Mouse (Mus musculus) limb, embryonic 12.5 days (tissue): ENCODE data around the gene Vhl. TPM values are rescaled to one million over a fixed set of nuclear protein-coding genes. Genes with fewer than 3 reads are reported as not detected.
"Not testable (repeated sequence)": the region's sequence is repeated elsewhere in the genome, so short reads cannot be mapped to it uniquely, and the experiment has no call there.

Source experiments
- ATAC-seq: fragments of 200-750 bp; cut with Nextera tagmentation; 2 replicates; pipeline ENCODE4 v1.8.0; 2017; ENCODE audit warnings: low read depth, moderate TSS enrichment; ENCODE audit not compliant: insufficient number of reproducible peaks, insufficient read depth, low FRiP score, low TSS enrichment
- H3K27ac ChIP-seq: fragments of 300-500 bp; sonication (generic); 2 replicates; pipeline ENCODE4 v1.5.1; 2016; ENCODE audit warnings: mild to moderate bottlenecking, moderate library complexity
- H3K27me3 ChIP-seq: fragments of 300-500 bp; sonication (generic); 2 replicates; pipeline ENCODE4 v1.6.1; 2016; ENCODE audit warnings: mild to moderate bottlenecking, moderate library complexity
- H3K36me3 ChIP-seq: fragments of 300-500 bp; sonication (generic); 2 replicates; pipeline ENCODE4 v1.6.1; 2016; ENCODE audit warnings: mild to moderate bottlenecking, moderate library complexity
- H3K4me1 ChIP-seq: fragments of 300-500 bp; sonication (generic); replicated peaks from 2 replicates; pipeline ENCODE4 v1.6.1; 2016
- H3K4me2 ChIP-seq: fragments of 300-500 bp; sonication (generic); 2 replicates; pipeline ENCODE4 v1.6.1; 2016; ENCODE audit warnings: mild to moderate bottlenecking, moderate library complexity
- H3K4me3 ChIP-seq: fragments of 300-500 bp; sonication (generic); replicated peaks from 2 replicates; pipeline ENCODE4 v1.5.1; 2016; ENCODE audit warnings: mild to moderate bottlenecking
- H3K9ac ChIP-seq: fragments of 300-500 bp; sonication (generic); replicated peaks from 2 replicates; pipeline ENCODE4 v1.6.1; 2016; ENCODE audit warnings: mild to moderate bottlenecking, moderate library complexity
- H3K9me3 ChIP-seq: fragments of 300-500 bp; sonication (generic); 2 replicates; pipeline ENCODE4 v1.6.1; 2016; ENCODE audit warnings: mild to moderate bottlenecking, moderate library complexity
- WGBS: fragments of 180-500 bp; shearing (Covaris S2); methylation state at CpG from one replicate; pipeline ENCODE4 v1.1.7; 2016; 5-methylcytosine and 5-hydroxymethylcytosine counted together
- polyA plus RNA-seq: library from polyadenylated mRNA; unstranded; fragments of >200 nt; fragmentation: Nextera tagmentation; extraction: Ambion mirVana; gene quantifications from 2 replicates; pipeline ENCODE4 v1.2.1, GENCODE M21; 2016

Vhl gene
- polyA plus RNA-seq, 1 experiment from 2014 or later: 53.3 TPM

GRCm38 (mm10) chr6:113664305-113664704 is 40.5 kb downstream of the Vhl start:
- Histone ChIP-seq H3K27ac (no peak overlapping the region), H3K27me3 (no peaks in the 10 kb centered on the region), H3K4me3 (no peak overlapping the region), H3K9me3 (peaks cover 7% of the 10 kb centered on the region), H3K9ac (no peak overlapping the region), H3K4me1 (peaks cover 30% of the 10 kb centered on the region), H3K4me2 (no peak overlapping the region), H3K36me3 (no peaks in the 10 kb centered on the region)
- no peak for ATAC-seq
- WGBS: 87% methylated on average over 7 of the region's 7 CpGs

GRCm38 (mm10) chr6:113667611-113668122 is 43.9 kb downstream of the Vhl start:
- peaks cover 24% of the 10 kb centered on the region for H3K4me1 ChIP-seq
- no peak overlapping the region for H3K9ac ChIP-seq
- no peak for ATAC-seq
- no peak overlapping the region for H3K4me2 ChIP-seq
- no peaks in the 10 kb centered on the region for H3K36me3 ChIP-seq
- peaks cover 10% of the 10 kb centered on the region for H3K9me3 ChIP-seq
- WGBS: 47% methylated on average over 8 of the region's 8 CpGs
- H3K27ac ChIP-seq: peak overlapping the region; percentile 68
- no peak overlapping the region for H3K4me3 ChIP-seq
- no peaks in the 10 kb centered on the region for H3K27me3 ChIP-seq

GRCm38 (mm10) chr6:113668287-113669154 is 44.8 kb downstream of the Vhl start:
- ATAC-seq: peak; percentile 59; the same call in 1 of the 2 replicates
- WGBS: 57% methylated on average over 15 of the region's 15 CpGs
- no peak overlapping the region for H3K9ac ChIP-seq
- peaks cover 24% of the 10 kb centered on the region for H3K4me1 ChIP-seq
- no peaks in the 10 kb centered on the region for H3K36me3 ChIP-seq
- H3K27me3 ChIP-seq: no peaks in the 10 kb centered on the region
- peak overlapping the region; percentile 68 for H3K27ac ChIP-seq
- H3K9me3 ChIP-seq: peaks cover 10% of the 10 kb centered on the region
- H3K4me2 ChIP-seq: no peak overlapping the region
- no peak overlapping the region for H3K4me3 ChIP-seq

- Histone ChIP-seq H3K9ac (no peak overlapping the region), H3K4me2 (no peak overlapping the region), H3K4me3 (no peak overlapping the region), H3K27ac (0 out of 2 replicates have a peak overlapping the region, but pooled peaks have one; percentile 17), H3K27me3 (no peaks in the 10 kb centered on the region), H3K36me3 (no peaks in the 10 kb centered on the region), H3K9me3 (peaks cover 10% of the 10 kb centered on the region), H3K4me1 (peaks cover 24% of the 10 kb centered on the region)
- 58% methylated on average over 7 of the region's 7 CpGs for WGBS
- ATAC-seq: no peak
Observed at GRCm38 (mm10) chr6:113669821-113670220, 46.1 kb downstream of the Vhl start.

GRCm38 (mm10) chr6:113672029-113672428 is 48.3 kb downstream of the Vhl start:
- not testable (repeated sequence) for ATAC-seq, H3K27me3 ChIP-seq, H3K9ac ChIP-seq, H3K9me3 ChIP-seq, H3K4me3 ChIP-seq, H3K27ac ChIP-seq, H3K36me3 ChIP-seq, H3K4me2 ChIP-seq
- WGBS: 81% methylated on average over 1 of the region's 1 CpGs
- peaks cover 24% of the 10 kb centered on the region for H3K4me1 ChIP-seq

GRCm38 (mm10) chr6:113672989-113673388 is 49.2 kb downstream of the Vhl start:
- peaks cover 3% of the 10 kb centered on the region; the same call in 1 of the 2 replicates for H3K9me3 ChIP-seq
- WGBS: 76% methylated on average over 6 of the region's 6 CpGs
- peaks cover 15% of the 10 kb centered on the region for H3K4me1 ChIP-seq
- no peaks in the 10 kb centered on the region for H3K36me3 ChIP-seq
- no peak overlapping the region for H3K4me3 ChIP-seq
- ATAC-seq: no peak
- no peaks in the 10 kb centered on the region for H3K27me3 ChIP-seq
- no peak overlapping the region for H3K4me2 ChIP-seq
- H3K27ac ChIP-seq: no peak overlapping the region
- H3K9ac ChIP-seq: no peak overlapping the region

GRCm38 (mm10) chr6:113675234-113675633 is 51.5 kb downstream of the Vhl start:
- no peak overlapping the region for H3K4me3 ChIP-seq
- no peak overlapping the region for H3K9ac ChIP-seq
- 77% methylated on average over 4 of the region's 4 CpGs for WGBS
- 0 out of 2 replicates have a peak, but pooled peaks cover 4% of the 10 kb centered on the region for H3K4me1 ChIP-seq
- no peaks in the 10 kb centered on the region for H3K27me3 ChIP-seq
- peaks cover 3% of the 10 kb centered on the region; the same call in 1 of the 2 replicates for H3K9me3 ChIP-seq
- H3K27ac ChIP-seq: no peak overlapping the region
- no peak for ATAC-seq
- H3K36me3 ChIP-seq: no peaks in the 10 kb centered on the region
- no peak overlapping the region for H3K4me2 ChIP-seq

GRCm38 (mm10) chr6:113675991-113676390 is 52.2 kb downstream of the Vhl start:
- Histone ChIP-seq H3K36me3 (no peaks in the 10 kb centered on the region), H3K9ac (no peak overlapping the region), H3K4me2 (no peak overlapping the region), H3K4me1 (0 out of 2 replicates have a peak, but pooled peaks cover 4% of the 10 kb centered on the region), H3K4me3 (no peak overlapping the region), H3K27ac (no peak overlapping the region), H3K27me3 (no peaks in the 10 kb centered on the region), H3K9me3 (peaks cover 3% of the 10 kb centered on the region; the same call in 1 of the 2 replicates)
- no peak for ATAC-seq
- WGBS: 93% methylated on average over 9 of the region's 9 CpGs

GRCm38 (mm10) chr6:113677070-113677734 is 53.4 kb downstream of the Vhl start:
- H3K4me2 ChIP-seq: no peak overlapping the region
- H3K27me3 ChIP-seq: no peaks in the 10 kb centered on the region
- H3K36me3 ChIP-seq: no peaks in the 10 kb centered on the region
- no peak overlapping the region for H3K27ac ChIP-seq
- H3K9me3 ChIP-seq: no peaks in the 10 kb centered on the region
- H3K4me3 ChIP-seq: no peak overlapping the region
- WGBS: 62% methylated on average over 14 of the region's 14 CpGs
- ATAC-seq: no peak
- H3K4me1 ChIP-seq: 0 out of 2 replicates have a peak, but pooled peaks cover 4% of the 10 kb centered on the region
- H3K9ac ChIP-seq: no peak overlapping the region

- Histone ChIP-seq H3K36me3 (no peaks in the 10 kb centered on the region), H3K27ac (no peak overlapping the region), H3K9ac (no peak overlapping the region), H3K4me2 (no peak overlapping the region), H3K4me1 (0 out of 2 replicates have a peak, but pooled peaks cover 4% of the 10 kb centered on the region), H3K9me3 (no peaks in the 10 kb centered on the region), H3K4me3 (no peak overlapping the region), H3K27me3 (no peaks in the 10 kb centered on the region)
- no peak for ATAC-seq
- 80% methylated on average over 14 of the region's 14 CpGs for WGBS
Observed at GRCm38 (mm10) chr6:113678246-113679012, 54.7 kb downstream of the Vhl start.
